Mouse (Mus musculus) lung, adult 18-20 months (tissue): ENCODE results near the gene Cdc6.
A peak's percentile ranks its signal among the peaks of the same experiment; 100 is the strongest.

Source experiments
- DNase-seq, 2 experiments: peaks; one replicate each; pipeline ENCODE4 v3.0.0; 2022; ENCODE audit warnings: mixed read lengths in 2 of 2

The Cdc6 gene

GRCm38 (mm10) chr11:98963191-98964021 is 55.8 kb downstream of the Cdc6 start:
- peak; percentile 90 to 92 for DNase-seq

GRCm38 (mm10) chr11:98964201-98964615 is 56.6 kb downstream of the Cdc6 start:
- peak in 1 of 2 experiments; percentile 7 for DNase-seq

- DNase-seq = peak in 1 of 2 experiments; percentile 23
Observed at GRCm38 (mm10) chr11:98964616-98965415, 57.2 kb downstream of the Cdc6 start.

GRCm38 (mm10) chr11:98965416-98966077 is 57.9 kb downstream of the Cdc6 start:
- no peak for DNase-seq

- DNase-seq = peak; percentile 79 to 86
Observed at GRCm38 (mm10) chr11:98966499-98967141, 59.0 kb downstream of the Cdc6 start.

GRCm38 (mm10) chr11:98968079-98968478 is 60.5 kb downstream of the Cdc6 start:
- peak in 1 of 2 experiments; percentile 17 for DNase-seq

- peak in 1 of 2 experiments; percentile 16 for DNase-seq
Observed at GRCm38 (mm10) chr11:98968716-98969495, 61.3 kb downstream of the Cdc6 start.

- no peak for DNase-seq
Observed at GRCm38 (mm10) chr11:98969496-98969927, 61.9 kb downstream of the Cdc6 start.

GRCm38 (mm10) chr11:98970191-98970925 is 62.8 kb downstream of the Cdc6 start:
- DNase-seq = no peak

GRCm38 (mm10) chr11:98971316-98972031 is 63.9 kb downstream of the Cdc6 start:
- no peak for DNase-seq

- DNase-seq = peak; percentile 82 to 88
Observed at GRCm38 (mm10) chr11:98972215-98972614, 64.6 kb downstream of the Cdc6 start.

GRCm38 (mm10) chr11:98972801-98973360 is 65.3 kb downstream of the Cdc6 start:
- peak in 1 of 2 experiments; percentile 6 for DNase-seq
